Mouse (Mus musculus): ENCODE measurements around the gene Hist1h4b. TPM values are rescaled to one million over a fixed set of nuclear protein-coding genes. Genes with fewer than 3 reads are reported as not detected.
"Not testable (repeated sequence)": the region's sequence is repeated elsewhere in the genome, so short reads cannot be mapped to it uniquely, and the experiment has no call there.

The Hist1h4b gene
- polyA plus RNA-seq, 1 experiment from 2014 or later = 1.4 TPM

DNA sequence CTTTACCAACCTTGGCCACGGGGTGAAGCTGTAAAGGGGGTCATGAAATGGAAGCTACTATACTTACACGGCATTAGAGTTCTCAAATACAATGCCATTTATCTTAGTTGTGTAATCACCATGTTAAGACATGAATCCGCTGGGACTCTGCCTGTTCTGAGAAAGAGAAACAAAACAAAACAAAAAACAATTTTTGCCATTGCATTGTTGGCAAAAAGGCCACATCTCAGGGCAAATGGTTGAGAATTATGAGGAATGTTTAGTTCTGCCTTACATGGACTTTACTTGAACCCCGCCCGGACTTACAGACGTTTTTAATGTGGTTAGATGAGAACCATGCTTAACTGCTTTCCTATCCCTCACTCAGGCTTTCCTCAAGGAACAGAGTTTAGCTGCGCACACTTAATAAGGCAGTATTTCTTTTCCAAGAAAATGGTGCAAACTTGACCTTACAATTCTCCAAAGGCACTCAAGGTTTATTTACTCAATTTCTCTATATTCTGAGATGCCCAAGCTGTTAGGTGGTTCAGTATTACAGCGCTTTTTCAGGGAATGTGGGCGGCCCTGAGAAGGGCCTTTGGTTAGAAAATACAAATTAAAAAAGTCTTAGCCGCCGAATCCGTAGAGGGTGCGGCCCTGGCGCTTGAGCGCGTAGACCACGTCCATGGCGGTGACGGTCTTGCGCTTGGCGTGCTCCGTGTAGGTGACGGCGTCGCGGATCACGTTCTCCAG lies 3.6 kb downstream of the Hist1h4b start:
- H3K27me3 ChIP-seq (replicated peaks; ENCODE audit: control insufficient read depth, insufficient read depth, low read length) = no peaks in the 10 kb centered on the region
- peak overlapping the region; percentile 85 for H3K27ac ChIP-seq (ENCODE audit: low read depth, low read length)
- under 1% methylated on average over 19 of the region's 27 CpGs for WGBS
- H3K9me3 ChIP-seq (ENCODE audit: control insufficient read depth) = no peaks in the 10 kb centered on the region
- peak; percentile 39 for TF ChIP-seq CTCF (IDR thresholded peaks at IDR 0.05; ENCODE audit: low read depth)
- peak overlapping the region; percentile 88 for H3K4me2 ChIP-seq (replicated peaks; ENCODE audit: low read depth)
- H3K4me1 ChIP-seq (replicated peaks; ENCODE audit: control insufficient read depth, insufficient read depth, low read length) = peaks cover 12% of the 10 kb centered on the region
- H3K4me3 ChIP-seq (ENCODE audit: low read depth, low read length) = peak overlapping the region; percentile 44
- H3K9ac ChIP-seq (ENCODE audit: low read depth, low read length) = peak overlapping the region; percentile 26
- ATAC-seq = no peak
- no peaks in the 10 kb centered on the region for H3K36me3 ChIP-seq (ENCODE audit: control insufficient read depth, insufficient read depth)

DNA sequence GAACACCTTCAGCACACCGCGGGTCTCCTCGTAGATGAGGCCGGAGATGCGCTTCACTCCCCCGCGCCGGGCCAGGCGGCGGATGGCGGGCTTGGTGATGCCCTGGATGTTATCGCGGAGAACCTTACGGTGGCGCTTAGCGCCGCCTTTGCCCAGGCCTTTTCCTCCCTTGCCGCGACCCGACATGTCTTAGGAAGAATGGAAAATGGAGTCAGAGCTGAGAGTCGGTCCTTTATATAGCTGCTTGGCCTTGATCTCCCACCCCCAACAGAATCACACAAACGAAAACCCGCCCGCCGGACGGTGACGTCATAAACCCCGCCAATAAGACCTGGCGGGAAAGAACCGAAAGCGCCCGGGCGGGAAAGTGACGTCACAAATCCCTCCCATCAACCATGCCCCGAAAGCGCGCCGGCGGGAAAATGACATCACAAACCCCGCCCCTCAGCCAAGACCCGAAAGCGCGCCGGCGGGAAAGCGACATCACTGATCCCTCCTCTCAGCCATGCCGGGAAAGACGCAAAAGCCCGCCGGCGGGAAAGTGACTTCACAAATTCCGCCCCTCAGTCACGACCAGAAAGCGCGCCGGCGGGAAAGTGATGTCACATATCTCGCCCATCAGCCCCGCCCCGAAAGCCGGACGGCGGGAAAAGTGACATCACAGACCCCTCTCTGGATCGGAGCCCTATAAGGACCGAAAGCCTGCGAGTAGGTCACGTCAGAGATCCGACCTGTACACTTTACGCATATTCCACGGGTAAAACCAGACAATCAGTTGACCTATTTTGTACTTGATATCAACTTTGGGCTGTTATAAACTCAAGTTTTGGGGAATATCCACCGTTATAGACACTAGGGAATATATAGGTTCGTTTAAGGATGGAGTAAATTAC lies 4.4 kb downstream of the Hist1h4b start, which contains the start of gene Hist1h4a:
Hist1h4a (minus strand) TSS at position 259 of the 893 bp plus-strand sequence.
- Histone ChIP-seq H3K4me3 (ENCODE audit: low read depth, low read length) (peak within 1 kb of the TSS; percentile 44), H3K4me2 (replicated peaks; ENCODE audit: low read depth) (peak within 1 kb of the TSS; percentile 88), H3K27me3 (replicated peaks; ENCODE audit: control insufficient read depth, insufficient read depth, low read length) (no peaks in the 10 kb centered on the region), H3K9me3 (ENCODE audit: control insufficient read depth) (no peaks in the 10 kb centered on the region), H3K27ac (ENCODE audit: low read depth, low read length) (peak within 1 kb of the TSS; percentile 85), H3K36me3 (ENCODE audit: control insufficient read depth, insufficient read depth) (no peaks in the 10 kb centered on the region), H3K9ac (ENCODE audit: low read depth, low read length) (peak within 1 kb of the TSS; percentile 26), H3K4me1 (replicated peaks; ENCODE audit: control insufficient read depth, insufficient read depth, low read length) (peaks cover 12% of the 10 kb centered on the region)
- peak; percentile 66 for ATAC-seq
- TF ChIP-seq CTCF (IDR thresholded peaks at IDR 0.05; ENCODE audit: low read depth) = no peak
- under 1% methylated on average over 66 of the region's 72 CpGs for WGBS

DNA sequence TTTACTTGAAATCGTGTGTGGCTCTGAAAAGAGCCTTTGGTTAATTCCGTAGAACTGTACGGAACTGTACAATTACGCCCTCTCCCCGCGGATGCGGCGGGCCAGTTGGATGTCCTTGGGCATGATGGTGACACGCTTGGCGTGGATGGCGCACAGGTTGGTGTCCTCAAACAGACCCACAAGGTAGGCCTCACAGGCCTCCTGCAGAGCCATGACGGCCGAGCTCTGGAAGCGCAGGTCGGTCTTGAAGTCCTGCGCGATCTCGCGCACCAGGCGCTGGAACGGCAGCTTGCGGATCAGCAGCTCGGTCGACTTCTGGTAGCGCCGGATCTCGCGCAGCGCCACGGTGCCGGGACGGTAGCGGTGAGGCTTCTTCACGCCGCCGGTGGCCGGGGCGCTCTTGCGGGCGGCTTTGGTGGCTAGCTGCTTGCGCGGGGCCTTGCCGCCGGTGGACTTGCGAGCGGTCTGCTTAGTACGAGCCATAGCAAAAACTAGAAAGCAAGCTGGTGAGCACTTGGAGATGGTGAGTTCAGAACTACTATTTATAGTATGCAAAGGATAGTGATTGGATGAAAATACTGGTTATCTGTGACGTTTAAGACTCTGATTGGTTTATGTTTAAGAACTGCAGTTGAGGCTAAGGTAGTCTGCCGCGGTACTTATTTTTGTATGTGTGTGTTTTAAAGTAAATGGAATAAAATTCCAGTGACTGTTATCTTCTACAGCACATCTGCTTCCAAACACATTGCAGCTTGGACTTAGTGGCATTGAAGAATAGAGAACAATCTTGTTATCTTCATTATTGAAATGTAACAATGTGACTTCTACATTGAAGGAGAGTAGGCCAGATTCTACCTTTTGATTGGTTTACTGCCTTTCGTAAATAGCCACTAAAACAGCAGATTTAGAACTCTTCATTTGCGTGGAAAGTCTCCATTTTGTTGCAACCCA lies 5.3 kb downstream of the Hist1h4b start, which contains the start of gene Hist1h3a:
Hist1h3a (minus strand) TSS at position 516 of the 951 bp plus-strand sequence.
- H3K4me3 ChIP-seq (ENCODE audit: low read depth, low read length) = peak within 1 kb of the TSS; percentile 52
- peak within 1 kb of the TSS; percentile 62; the same call in 1 of the 2 replicates for H3K9ac ChIP-seq (ENCODE audit: low read depth, low read length)
- peak within 1 kb of the TSS; percentile 88 for H3K4me2 ChIP-seq (replicated peaks; ENCODE audit: low read depth)
- H3K9me3 ChIP-seq (ENCODE audit: control insufficient read depth); H3K27me3 ChIP-seq (replicated peaks; ENCODE audit: control insufficient read depth, insufficient read depth, low read length); H3K36me3 ChIP-seq (ENCODE audit: control insufficient read depth, insufficient read depth): not testable (repeated sequence)
- under 1% methylated on average over 30 of the region's 52 CpGs for WGBS
- peaks cover 12% of the 10 kb centered on the region for H3K4me1 ChIP-seq (replicated peaks; ENCODE audit: control insufficient read depth, insufficient read depth, low read length)
- H3K27ac ChIP-seq (ENCODE audit: low read depth, low read length) = peak within 1 kb of the TSS; percentile 85
- peak; percentile 64 for ATAC-seq

DNA sequence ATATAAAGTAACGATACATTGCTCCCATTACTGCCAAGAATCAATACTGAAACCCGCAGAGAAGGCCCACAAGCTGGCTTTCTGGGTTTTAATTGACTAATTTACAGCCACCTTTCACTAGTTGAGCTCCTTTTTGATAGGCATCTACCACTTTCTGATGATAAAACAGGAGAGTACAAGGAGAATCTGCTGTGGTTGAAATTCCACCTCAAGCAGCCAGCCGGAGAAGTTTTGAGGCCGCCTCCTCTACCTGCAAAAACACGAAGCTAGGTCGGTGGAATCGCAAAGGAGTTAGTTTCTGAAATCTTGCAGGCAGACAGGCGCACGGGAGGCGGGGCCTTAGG lies 6.4 kb downstream of the Hist1h4b start:
- H3K4me2 ChIP-seq (replicated peaks; ENCODE audit: low read depth) = peak overlapping the region; percentile 88
- peak overlapping the region; percentile 85 for H3K27ac ChIP-seq (ENCODE audit: low read depth, low read length)
- H3K27me3 ChIP-seq (replicated peaks; ENCODE audit: control insufficient read depth, insufficient read depth, low read length) = no peaks in the 10 kb centered on the region
- H3K36me3 ChIP-seq (ENCODE audit: control insufficient read depth, insufficient read depth) = no peaks in the 10 kb centered on the region
- H3K9me3 ChIP-seq (ENCODE audit: control insufficient read depth) = no peaks in the 10 kb centered on the region
- peaks cover 12% of the 10 kb centered on the region for H3K4me1 ChIP-seq (replicated peaks; ENCODE audit: control insufficient read depth, insufficient read depth, low read length)
- H3K9ac ChIP-seq (ENCODE audit: low read depth, low read length) = peak overlapping the region; percentile 62; the same call in 1 of the 2 replicates
- peak overlapping the region; percentile 52 for H3K4me3 ChIP-seq (ENCODE audit: low read depth, low read length)
- under 1% methylated on average over 10 of the region's 10 CpGs for whole genome bisulfite sequencing
- ATAC-seq = no peak
- no peak for TF ChIP-seq CTCF (IDR thresholded peaks at IDR 0.05; ENCODE audit: low read depth)

DNA sequence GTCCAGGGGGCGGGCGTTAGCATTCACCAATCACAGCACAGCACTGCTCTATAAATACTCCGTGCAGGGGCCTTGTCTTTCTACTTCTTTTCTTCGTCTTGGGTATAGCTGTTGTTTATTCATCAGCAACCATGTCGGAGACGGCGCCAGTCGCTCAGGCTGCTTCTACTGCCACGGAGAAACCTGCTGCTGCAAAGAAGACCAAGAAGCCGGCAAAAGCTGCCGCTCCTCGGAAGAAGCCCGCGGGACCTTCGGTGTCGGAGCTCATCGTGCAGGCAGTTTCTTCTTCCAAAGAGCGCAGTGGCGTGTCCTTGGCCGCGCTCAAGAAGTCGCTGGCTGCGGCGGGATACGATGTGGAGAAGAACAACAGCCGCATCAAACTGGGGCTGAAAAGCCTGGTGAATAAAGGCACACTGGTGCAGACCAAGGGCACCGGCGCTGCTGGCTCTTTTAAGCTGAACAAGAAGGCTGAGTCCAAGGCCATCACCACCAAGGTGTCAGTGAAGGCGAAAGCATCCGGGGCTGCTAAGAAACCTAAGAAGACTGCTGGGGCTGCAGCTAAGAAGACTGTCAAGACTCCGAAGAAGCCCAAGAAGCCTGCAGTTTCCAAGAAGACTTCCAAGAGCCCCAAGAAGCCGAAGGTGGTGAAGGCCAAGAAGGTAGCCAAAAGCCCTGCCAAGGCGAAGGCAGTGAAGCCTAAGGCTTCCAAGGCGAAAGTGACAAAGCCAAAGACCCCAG lies 6.9 kb downstream of the Hist1h4b start, which contains the start of gene Hist1h1a:
Hist1h1a (plus strand) TSS at position 81 of the 738 bp plus-strand sequence.
- Histone ChIP-seq H3K9ac (ENCODE audit: low read depth, low read length) (peak within 1 kb of the TSS; percentile 62), H3K36me3 (ENCODE audit: control insufficient read depth, insufficient read depth) (no peaks in the 10 kb centered on the region), H3K27me3 (replicated peaks; ENCODE audit: control insufficient read depth, insufficient read depth, low read length) (no peaks in the 10 kb centered on the region), H3K4me1 (replicated peaks; ENCODE audit: control insufficient read depth, insufficient read depth, low read length) (peaks cover 12% of the 10 kb centered on the region), H3K4me3 (ENCODE audit: low read depth, low read length) (peak within 1 kb of the TSS; percentile 52), H3K4me2 (replicated peaks; ENCODE audit: low read depth) (peak within 1 kb of the TSS; percentile 88), H3K9me3 (ENCODE audit: control insufficient read depth) (no peaks in the 10 kb centered on the region), H3K27ac (ENCODE audit: low read depth, low read length) (peak within 1 kb of the TSS; percentile 85)
- 5% methylated on average over 34 of the region's 34 CpGs for WGBS
- TF ChIP-seq CTCF (IDR thresholded peaks at IDR 0.05; ENCODE audit: low read depth) = no peak
- peak; percentile 57 for ATAC-seq

All from intestine, postnatal 0 days (tissue).